ENCODE assay signal across 23 mouse cellular contexts in genomic region chr2:13117896-13118295, GRCm38 (mm10).
"Had no signal": no experiment of that assay in that cellular context is flagged by ENCODE, and none has a peak within 500 bp of the region (broad histone marks: within the 10 kb centered on the region; RNA-seq: fewer than 3 reads in every experiment).

No protein-coding gene starts in this region.

- H3K4me1 ChIP-seq: hindbrain, embryonic 13.5 days; hindbrain, embryonic 15.5 days; kidney, embryonic 15.5 days; limb, embryonic 15.5 days; liver, embryonic 12.5 days had no signal

- H3K4me2 ChIP-seq: heart, embryonic 12.5 days; hindbrain, embryonic 13.5 days; hindbrain, embryonic 15.5 days; kidney, embryonic 15.5 days; limb, embryonic 13.5 days; limb, embryonic 15.5 days; liver, embryonic 12.5 days had no signal

- H3K27ac ChIP-seq: heart, embryonic 10.5 days; hindbrain, embryonic 13.5 days; hindbrain, embryonic 15.5 days; hindbrain, postnatal 0 days; kidney, embryonic 15.5 days; kidney, postnatal 0 days; limb, embryonic 13.5 days; limb, embryonic 15.5 days; liver, embryonic 12.5 days; liver, embryonic 14.5 days had no signal

- DNase-seq: gastrocnemius, postnatal 14 days; gastrocnemius, postnatal 36 days; heart, adult 18-20 months; heart, postnatal 10 days; heart, postnatal 36 days; kidney, adult 11 months; kidney, adult 2 months; kidney, adult 9 months; kidney, postnatal 14 days; kidney, postnatal 36 days; left cerebral cortex, postnatal 4 days had no signal

- H3K36me3 ChIP-seq: heart, embryonic 10.5 days; heart, embryonic 12.5 days; hindbrain, embryonic 13.5 days; hindbrain, embryonic 15.5 days; kidney, embryonic 15.5 days; limb, embryonic 13.5 days; limb, embryonic 15.5 days; liver, embryonic 12.5 days had no signal

- H3K9me3 ChIP-seq: heart, embryonic 10.5 days; heart, embryonic 12.5 days; hindbrain, embryonic 13.5 days; hindbrain, embryonic 15.5 days; kidney, embryonic 15.5 days; limb, embryonic 13.5 days; limb, embryonic 15.5 days; liver, embryonic 12.5 days had no signal

- ATAC-seq: hindbrain, postnatal 0 days; intestine, embryonic 16.5 days; liver, embryonic 12.5 days had no signal

- H3K4me3 ChIP-seq: heart, embryonic 10.5 days; heart, embryonic 12.5 days; hindbrain, embryonic 13.5 days; hindbrain, embryonic 15.5 days; kidney, embryonic 15.5 days; limb, embryonic 13.5 days; limb, embryonic 15.5 days; liver, embryonic 12.5 days had no signal

- H3K27me3 ChIP-seq: heart, embryonic 12.5 days; hindbrain, embryonic 13.5 days; hindbrain, embryonic 15.5 days; kidney, embryonic 15.5 days; limb, embryonic 13.5 days; limb, embryonic 15.5 days; liver, embryonic 12.5 days had no signal

- H3K9ac ChIP-seq: heart, embryonic 12.5 days; hindbrain, embryonic 13.5 days; hindbrain, embryonic 15.5 days; kidney, embryonic 15.5 days; limb, embryonic 13.5 days; limb, embryonic 15.5 days; liver, embryonic 12.5 days; liver, embryonic 14.5 days had no signal
